Mouse (Mus musculus) heart, postnatal 0 days (tissue): Measurements from ENCODE around the gene Sp7.

Experiments used
- CTCF ChIP-seq: IDR thresholded peaks from 2 replicates; pipeline ENCODE4 v1.5.1; 2016; ENCODE audit warnings: antibody characterized with exemption, control low read depth, low read depth
- EP300 ChIP-seq: IDR thresholded peaks from 2 replicates; pipeline ENCODE4 v1.6.1; 2016; ENCODE audit warnings: antibody characterized with exemption, low read depth

- TF ChIP-seq CTCF (no peak), EP300 (no peak)
These were observed 51.7 kb downstream of the Sp7 start for GRCm38 (mm10) chr15:102315292-102315691.
